Mouse (Mus musculus) testis, adult 10 weeks (tissue): ENCODE results near the gene Lyz1. TPM values are rescaled to one million over a fixed set of nuclear protein-coding genes. Genes with fewer than 3 reads are reported as not detected.

Source experiments
- polyA plus RNA-seq: library from polyadenylated mRNA; stranded (reverse); fragments of 350-450 nt; fragmentation: Illumina TruSeq; extraction: RNeasy Lipid Tissue Mini Kit (QIAGEN cat#74804); gene quantifications from one replicate; pipeline ENCODE4 v1.2.3, GENCODE M21; 2014; ENCODE audit warnings: low read depth, low replicate concordance

Lyz1 gene
- polyA plus RNA-seq: 0.45 TPM

DNA sequence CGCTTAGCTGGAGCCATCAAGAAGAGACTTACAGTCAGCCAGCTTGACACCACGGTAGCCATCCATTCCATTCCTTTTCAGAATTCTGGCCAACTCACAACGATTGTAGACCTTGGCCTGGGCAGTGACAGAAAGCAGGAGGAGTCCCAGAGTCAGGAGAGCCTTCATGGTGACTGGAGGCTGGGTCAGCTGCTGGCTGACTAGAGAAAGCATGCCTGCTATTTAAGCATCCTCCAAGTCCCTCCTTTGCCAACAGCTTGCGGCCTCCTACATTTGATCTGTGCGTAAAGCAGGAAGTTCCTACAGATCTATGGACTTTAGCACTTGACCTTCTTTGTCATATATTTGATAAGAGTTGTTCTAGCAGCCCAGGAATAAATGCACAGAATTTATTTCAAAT is at the start of gene Lyz1:
Gene Lyz1 (minus strand): TSS at position 198 of the 400 bp plus-strand sequence.

DNA sequence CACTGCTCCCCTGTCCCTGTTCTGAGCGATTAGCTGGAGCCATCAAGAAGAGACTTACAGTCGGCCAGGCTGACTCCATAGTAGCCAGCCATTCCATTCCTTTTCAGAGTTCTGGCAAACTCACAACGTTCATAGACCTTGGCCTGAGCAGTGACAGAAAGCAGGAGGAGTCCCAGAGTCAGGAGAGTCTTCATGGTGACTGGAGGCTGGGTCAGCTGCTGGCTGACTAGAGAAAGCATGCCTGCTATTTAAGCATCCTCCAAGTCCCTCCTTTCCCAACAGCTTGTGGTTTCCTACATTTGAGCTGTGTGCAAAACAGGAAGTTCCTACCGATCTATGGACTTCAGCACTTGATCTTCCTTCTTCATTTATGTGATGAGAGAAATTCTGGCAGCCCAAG is 10.6 kb downstream of the Lyz1 start, which contains the start of gene Lyz2:
Gene Lyz2 (minus strand): TSS at position 273 of the 400 bp plus-strand sequence.

DNA sequence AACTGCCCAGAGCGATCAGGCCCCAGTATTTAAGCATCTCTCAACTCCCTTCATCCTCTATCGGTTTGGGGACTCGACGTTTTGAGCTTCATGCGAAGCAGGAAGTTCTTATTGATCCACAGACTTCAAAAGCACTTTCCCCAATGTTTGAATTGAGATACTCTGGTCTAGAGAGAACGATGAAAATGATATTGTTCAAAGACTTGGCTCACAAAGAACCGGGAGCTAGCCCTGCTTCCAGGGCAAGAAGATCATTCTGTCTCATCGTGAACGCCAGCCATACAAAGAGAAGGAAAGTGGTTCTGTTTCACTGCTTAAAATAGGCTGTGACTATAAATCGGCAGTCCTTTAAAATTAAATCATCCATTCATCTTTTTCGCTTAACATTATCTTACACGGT is 54.1 kb downstream of the Lyz1 start, which contains the start of gene 9530003J23Rik:
Gene 9530003J23Rik (minus strand): TSS at position 101 of the 400 bp plus-strand sequence.

Other genes starting within 250 kb of the Lyz1 start
- not detected for gene Lrrc10, start 247.5 kb downstream of the Lyz1 start, polyA plus RNA-seq
- 285 TPM for gene Cct2, start 229.1 kb downstream of the Lyz1 start, polyA plus RNA-seq
- gene Frs2, start 144.3 kb downstream of the Lyz1 start, polyA plus RNA-seq: 20.5 TPM
- gene Yeats4, start 68.4 kb downstream of the Lyz1 start, polyA plus RNA-seq: 150 TPM
- gene 9530003J23Rik, start 54.2 kb downstream of the Lyz1 start, polyA plus RNA-seq: 0.38 TPM
- gene Lyz2, start 10.5 kb downstream of the Lyz1 start, polyA plus RNA-seq: 19.8 TPM
- 45.7 TPM for gene Cpsf6, start 87.1 kb upstream of the Lyz1 start, polyA plus RNA-seq